Mouse (Mus musculus) liver, embryonic 11.5 days (tissue): ENCODE measurements at regions not wholly inside any gene's neighbourhood (a gene's known extent, or its start where the extent isn't known, plus 50 kb on each side); places are given as distances from the start of the nearest gene placed in this dataset.

Experiments
- ATAC-seq: fragments of 200-750 bp; cut with Nextera tagmentation; replicated peaks from 2 replicates; pipeline ENCODE4 v1.8.0; 2017; ENCODE audit warnings: moderate number of reproducible peaks, mild to moderate bottlenecking, moderate TSS enrichment, moderate library complexity; ENCODE audit not compliant: low FRiP score
- DNase-seq: peaks from one replicate; pipeline ENCODE4 v3.0.0-alpha.2; 2017; ENCODE audit warnings: low spot score
- H3K27ac ChIP-seq: fragments of 300-500 bp; sonication (generic); 2 replicates; pipeline ENCODE4 v1.5.1; 2014; ENCODE audit warnings: mild to moderate bottlenecking, low read depth, low read length, control low read depth
- H3K27me3 ChIP-seq: fragments of 300-500 bp; sonication (generic); replicated peaks from 2 replicates; pipeline ENCODE4 v1.6.1; 2014; ENCODE audit warnings: low read length, mixed read lengths; ENCODE audit not compliant: control insufficient read depth, insufficient read depth
- H3K36me3 ChIP-seq: fragments of 300-500 bp; sonication (generic); 2 replicates; pipeline ENCODE4 v1.6.1; 2014; ENCODE audit warnings: mild to moderate bottlenecking, low read length, moderate library complexity, mixed read lengths; ENCODE audit not compliant: control insufficient read depth, insufficient read depth
- H3K4me1 ChIP-seq: fragments of 300-500 bp; sonication (generic); replicated peaks from 2 replicates; pipeline ENCODE4 v1.6.1; 2014; ENCODE audit warnings: low read length, mixed read lengths; ENCODE audit not compliant: control insufficient read depth, insufficient read depth
- H3K4me2 ChIP-seq: fragments of 300-500 bp; sonication (generic); 2 replicates; pipeline ENCODE4 v1.6.1; 2014; ENCODE audit warnings: mild to moderate bottlenecking, control low read depth, moderate library complexity
- H3K4me3 ChIP-seq: fragments of 300-500 bp; sonication (generic); 2 replicates; pipeline ENCODE4 v1.5.1; 2014; ENCODE audit warnings: low read depth, low read length, control low read depth
- H3K9ac ChIP-seq: fragments of 300-500 bp; sonication (generic); 2 replicates; pipeline ENCODE4 v1.6.1; 2014; ENCODE audit warnings: low read depth, low read length, control low read depth
- H3K9me3 ChIP-seq: fragments of 300-500 bp; sonication (generic); 2 replicates; pipeline ENCODE4 v1.6.1; 2016; ENCODE audit warnings: low read length, inconsistent platforms, mixed read lengths; ENCODE audit not compliant: control insufficient read depth
- WGBS: fragments of 180-500 bp; shearing (Covaris S2); extraction: QIAGEN DNeasy Blood & Tissue Kit; methylation state at CpG from one replicate; pipeline ENCODE4 v1.1.7; 2014; 5-methylcytosine and 5-hydroxymethylcytosine counted together

DNA sequence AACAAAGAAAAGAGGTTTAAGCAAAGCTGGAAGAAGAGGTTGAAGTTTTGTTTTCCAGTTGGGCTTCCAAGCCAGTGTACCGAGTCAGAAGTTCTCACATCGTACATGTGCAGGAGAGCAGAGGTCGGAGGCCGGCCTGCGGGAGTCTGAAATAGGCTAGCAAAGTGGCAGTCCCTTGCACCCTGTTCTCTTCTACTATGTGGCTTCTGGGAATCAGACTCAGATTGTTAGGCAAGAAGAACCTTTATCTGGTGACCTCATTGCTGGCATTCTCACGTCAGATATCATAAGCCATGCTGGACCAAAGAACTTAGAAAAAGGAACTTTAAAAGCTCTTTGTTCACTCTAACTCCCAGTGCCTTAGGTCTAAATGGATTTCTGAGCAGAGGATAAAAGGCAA lies 112.0 kb upstream of the Tbl1xr1 start:
- Histone ChIP-seq H3K27me3 (no peaks in the 10 kb centered on the region), H3K27ac (no peak overlapping the region), H3K4me3 (no peak overlapping the region), H3K9ac (no peak overlapping the region), H3K4me2 (no peak overlapping the region), H3K4me1 (peaks cover 12% of the 10 kb centered on the region), H3K36me3 (no peaks in the 10 kb centered on the region), H3K9me3 (no peaks in the 10 kb centered on the region)
- DNase-seq = no peak
- 74% methylated on average over 6 of the region's 6 CpGs for WGBS
- no peak for ATAC-seq

DNA sequence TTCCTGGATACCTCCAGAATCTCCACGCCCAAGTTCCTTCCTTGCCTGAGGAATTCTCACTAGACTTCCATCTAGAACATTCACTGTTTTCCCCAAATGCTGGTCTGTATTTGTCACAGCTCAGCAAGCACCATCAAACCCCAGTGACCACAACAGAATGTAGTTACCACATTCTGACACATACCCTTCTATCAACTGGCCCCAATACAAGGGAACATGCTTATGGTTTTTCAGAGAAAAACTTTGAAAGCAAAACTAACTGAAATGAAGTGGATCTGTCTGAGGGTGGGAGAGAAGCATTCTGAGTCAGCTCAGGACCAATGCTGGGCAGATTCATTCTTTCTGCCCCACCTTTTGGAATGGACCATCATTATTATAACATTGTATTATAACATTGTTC lies 110.9 kb upstream of the Tbl1xr1 start:
- ATAC-seq = no peak
- 83% methylated on average over 1 of the region's 1 CpGs for WGBS

DNA sequence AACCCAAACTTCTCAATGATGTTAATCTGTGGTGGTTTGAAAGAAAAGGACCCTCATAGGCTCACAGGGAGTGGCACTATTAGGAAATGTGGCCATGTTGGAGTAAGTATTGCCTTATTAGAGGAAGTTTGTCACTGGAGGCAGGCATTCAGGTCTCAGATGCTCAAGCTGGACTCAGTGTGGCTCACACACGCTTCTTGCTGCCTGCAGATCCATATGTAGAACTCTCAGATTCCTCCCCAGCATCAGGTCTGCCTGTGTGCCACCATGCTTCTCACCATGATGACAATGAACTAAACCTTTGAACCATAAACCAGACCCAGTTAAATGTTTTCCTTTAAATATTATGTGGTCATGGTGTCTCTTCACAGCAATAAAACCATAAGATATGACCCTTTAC lies 104.7 kb upstream of the Tbl1xr1 start:
- Histone ChIP-seq H3K4me2 (no peak overlapping the region), H3K27me3 (no peaks in the 10 kb centered on the region), H3K4me3 (no peak overlapping the region), H3K9me3 (no peaks in the 10 kb centered on the region), H3K36me3 (no peaks in the 10 kb centered on the region), H3K4me1 (no peaks in the 10 kb centered on the region), H3K9ac (no peak overlapping the region), H3K27ac (no peak overlapping the region)
- DNase-seq = no peak
- WGBS = 84% methylated on average over 1 of the region's 1 CpGs
- ATAC-seq = no peak

More for the DNA sequence above, 110.9 kb upstream of the Tbl1xr1 start:
- no peaks in the 10 kb centered on the region for H3K36me3 ChIP-seq
- no peak overlapping the region for H3K4me2 ChIP-seq
- H3K4me3 ChIP-seq = no peak overlapping the region
- peaks cover 12% of the 10 kb centered on the region for H3K4me1 ChIP-seq
- no peaks in the 10 kb centered on the region for H3K27me3 ChIP-seq
- H3K9ac ChIP-seq = no peak overlapping the region
- no peaks in the 10 kb centered on the region for H3K9me3 ChIP-seq
- H3K27ac ChIP-seq = no peak overlapping the region
- DNase-seq = no peak

DNA sequence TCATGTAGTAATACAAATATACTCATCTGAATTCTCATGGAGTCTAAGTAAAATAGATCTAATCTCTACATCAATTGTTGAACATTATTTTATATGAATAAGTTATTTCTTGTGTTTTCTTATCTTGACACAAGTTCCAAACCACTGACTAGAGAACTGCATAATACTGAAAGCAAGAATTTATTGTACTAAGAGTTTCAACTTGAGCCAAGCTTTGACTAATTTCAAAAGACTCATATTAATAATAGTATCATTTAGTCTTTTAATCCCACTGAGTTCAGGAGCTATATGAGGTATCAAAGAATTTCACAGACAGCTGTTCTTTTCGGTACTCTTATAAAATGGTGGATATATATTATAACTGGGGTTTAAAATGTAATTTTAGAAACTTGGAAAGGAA lies 103.3 kb upstream of the Tbl1xr1 start:
- Histone ChIP-seq H3K9ac (no peak overlapping the region), H3K4me1 (no peaks in the 10 kb centered on the region), H3K9me3 (no peaks in the 10 kb centered on the region), H3K27ac (no peak overlapping the region), H3K4me3 (no peak overlapping the region), H3K4me2 (no peak overlapping the region), H3K27me3 (no peaks in the 10 kb centered on the region), H3K36me3 (no peaks in the 10 kb centered on the region)
- ATAC-seq (no peak), DNase-seq (no peak)
- WGBS = 86% methylated on average over 1 of the region's 1 CpGs

DNA sequence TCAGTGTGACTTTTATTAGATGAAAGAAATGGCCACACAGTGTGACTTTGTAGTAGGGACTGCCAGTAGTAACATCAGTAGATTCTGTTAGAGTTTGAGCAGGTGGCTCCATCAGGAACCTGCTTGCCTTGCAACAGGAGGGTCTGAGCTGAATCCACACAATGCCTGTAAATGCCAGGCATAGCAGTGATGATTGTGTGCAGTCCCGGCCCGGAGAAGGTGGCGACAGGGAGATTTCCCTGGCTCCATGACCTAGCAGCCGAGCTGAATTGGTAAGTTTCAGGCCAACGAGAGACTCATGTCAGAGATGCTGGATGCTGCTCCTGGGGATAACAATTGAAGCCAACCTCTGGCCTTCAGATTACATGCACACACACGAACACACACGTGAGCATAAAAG lies 102.8 kb upstream of the Tbl1xr1 start:
- Histone ChIP-seq H3K4me1 (no peaks in the 10 kb centered on the region), H3K27ac (no peak overlapping the region), H3K9ac (no peak overlapping the region), H3K27me3 (no peaks in the 10 kb centered on the region), H3K4me3 (no peak overlapping the region), H3K4me2 (no peak overlapping the region), H3K9me3 (no peaks in the 10 kb centered on the region), H3K36me3 (no peaks in the 10 kb centered on the region)
- WGBS = 78% methylated on average over 7 of the region's 7 CpGs
- ATAC-seq (no peak), DNase-seq (no peak)

DNA sequence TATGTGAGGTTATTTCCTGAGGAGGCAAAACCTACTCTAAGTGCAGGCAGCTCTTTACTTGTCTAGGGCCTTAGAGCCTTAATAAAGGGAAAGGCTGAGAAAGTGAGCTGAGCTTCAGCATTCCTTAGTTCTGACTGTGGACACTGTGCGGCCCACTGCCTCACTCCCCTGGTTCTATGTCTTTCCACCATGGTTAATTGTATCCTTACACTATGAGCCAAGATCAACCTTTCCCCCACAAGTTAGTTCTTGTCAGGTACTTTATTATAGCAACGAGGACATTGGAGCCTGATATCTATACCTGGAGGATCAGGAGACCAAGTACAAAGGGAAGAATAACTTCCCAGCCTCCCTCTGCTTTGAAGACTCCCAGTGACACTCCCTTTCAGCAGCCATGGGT lies 101.7 kb upstream of the Tbl1xr1 start:
- Histone ChIP-seq H3K36me3 (no peaks in the 10 kb centered on the region), H3K27me3 (no peaks in the 10 kb centered on the region), H3K9ac (no peak overlapping the region), H3K9me3 (no peaks in the 10 kb centered on the region), H3K4me3 (no peak overlapping the region), H3K4me1 (no peaks in the 10 kb centered on the region), H3K4me2 (no peak overlapping the region), H3K27ac (no peak overlapping the region)
- ATAC-seq (no peak), DNase-seq (no peak)
- 73% methylated on average over 2 of the region's 2 CpGs for WGBS

DNA sequence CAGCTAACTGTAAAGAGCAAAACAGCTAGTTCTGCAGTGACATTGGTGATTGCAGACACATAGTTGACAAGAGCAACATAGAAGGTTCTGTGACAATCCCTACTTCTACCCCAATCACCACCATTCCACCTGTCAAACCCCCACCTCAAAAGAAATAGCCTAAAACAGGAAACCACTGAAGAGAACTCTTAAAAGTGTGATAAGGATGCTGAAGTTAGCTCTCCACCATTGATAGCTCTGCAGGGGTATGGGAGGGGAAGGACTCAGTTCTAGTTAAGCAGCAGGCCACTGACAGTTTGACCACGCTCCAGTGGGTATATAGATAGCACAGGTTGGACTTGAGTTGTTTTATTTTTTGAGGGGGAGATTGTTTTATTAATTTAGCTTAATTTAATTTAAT lies 98.7 kb upstream of the Tbl1xr1 start:
- H3K27me3 ChIP-seq = no peaks in the 10 kb centered on the region

DNA sequence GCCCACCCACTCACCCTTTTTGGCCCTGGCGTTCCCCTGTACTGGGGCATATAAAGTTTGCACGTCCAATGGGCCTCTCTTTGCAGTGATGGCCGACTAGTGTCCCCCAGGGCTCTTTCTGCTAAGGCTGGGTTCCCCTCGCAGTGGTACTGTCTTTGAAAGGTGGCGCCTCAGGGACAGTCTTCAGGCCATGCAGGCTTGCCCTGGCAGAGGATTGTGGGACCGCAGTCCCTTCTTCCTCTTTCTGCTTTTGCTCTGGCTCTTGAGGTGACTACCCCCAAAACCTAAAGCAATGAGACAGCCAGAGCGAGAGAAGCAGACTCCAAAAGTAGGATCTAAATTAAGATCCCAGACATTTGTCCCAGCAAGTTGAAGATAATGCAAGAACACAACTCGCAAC lies 93.5 kb upstream of the Tbl1xr1 start:
- Histone ChIP-seq H3K27me3 (no peaks in the 10 kb centered on the region), H3K9me3 (no peaks in the 10 kb centered on the region), H3K4me3 (no peak overlapping the region), H3K4me1 (peaks cover 13% of the 10 kb centered on the region), H3K36me3 (0 out of 2 replicates have a peak, but pooled peaks cover 2% of the 10 kb centered on the region), H3K9ac (no peak overlapping the region), H3K27ac (no peak overlapping the region), H3K4me2 (no peak overlapping the region)
- WGBS = 73% methylated on average over 8 of the region's 8 CpGs
- DNase-seq (no peak), ATAC-seq (no peak)

More for the DNA sequence above, 98.7 kb upstream of the Tbl1xr1 start:
- H3K9ac ChIP-seq = no peak overlapping the region
- DNase-seq (no peak), ATAC-seq (peak; percentile 71)
- no peak overlapping the region for H3K27ac ChIP-seq
- no peak overlapping the region for H3K4me3 ChIP-seq
- no peaks in the 10 kb centered on the region for H3K9me3 ChIP-seq
- WGBS = 35% methylated on average over 1 of the region's 1 CpGs
- 0 out of 2 replicates have a peak, but pooled peaks cover 2% of the 10 kb centered on the region for H3K36me3 ChIP-seq
- no peak overlapping the region for H3K4me2 ChIP-seq
- H3K4me1 ChIP-seq = no peaks in the 10 kb centered on the region

DNA sequence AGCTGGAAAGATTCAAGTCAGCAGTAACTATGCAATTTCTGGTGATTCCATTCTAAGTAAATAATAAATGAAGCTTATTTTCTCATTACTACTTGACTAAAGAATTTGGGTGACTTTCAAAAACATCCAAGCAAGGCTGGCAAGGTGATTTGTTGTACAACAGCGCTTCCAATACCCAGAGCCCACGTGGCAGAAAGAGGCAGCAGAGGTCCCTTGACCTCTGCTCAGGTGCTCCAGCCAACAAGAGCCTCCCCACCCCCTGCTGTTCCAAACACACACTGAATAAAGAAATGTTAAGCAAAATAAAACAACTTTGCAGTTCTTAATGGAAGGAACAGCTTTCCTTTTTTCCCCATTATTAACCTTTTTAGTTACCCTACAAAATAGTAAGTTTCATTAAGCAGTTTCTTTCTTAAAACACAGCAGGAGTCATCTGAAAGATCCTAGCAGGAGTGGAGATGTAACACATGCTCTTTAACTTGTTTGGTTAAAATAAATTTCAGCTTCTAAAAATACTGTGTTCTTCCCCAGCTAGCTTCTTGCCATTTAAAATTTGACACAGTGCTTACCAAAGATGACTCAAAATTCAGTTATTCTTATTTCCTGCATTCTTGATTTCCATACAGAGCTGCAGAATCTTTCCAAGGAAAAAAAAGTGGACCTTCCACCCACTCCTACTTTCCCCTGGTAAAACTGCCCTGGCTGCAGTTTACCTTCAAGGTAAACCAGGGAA lies 92.3 kb upstream of the Tbl1xr1 start:
- ATAC-seq = no peak
- Histone ChIP-seq H3K4me2 (no peak overlapping the region), H3K27me3 (no peaks in the 10 kb centered on the region), H3K4me3 (no peak overlapping the region), H3K4me1 (peaks cover 16% of the 10 kb centered on the region), H3K36me3 (0 out of 2 replicates have a peak, but pooled peaks cover 2% of the 10 kb centered on the region), H3K9me3 (no peaks in the 10 kb centered on the region), H3K9ac (no peak overlapping the region), H3K27ac (no peak overlapping the region)
- DNase-seq = no peak
- WGBS = 47% methylated on average over 2 of the region's 2 CpGs
